Mouse (Mus musculus): Measurements from ENCODE around the gene Pla2g3. TPM values are rescaled to one million over a fixed set of nuclear protein-coding genes. Genes with fewer than 3 reads are reported as not detected.
A peak's percentile ranks its signal among the peaks of the same experiment; 100 is the strongest.

The Pla2g3 gene
- total RNA-seq, 4 experiments from 2014 or later: 0.17 to 0.59 (median 0.43) TPM

DNA sequence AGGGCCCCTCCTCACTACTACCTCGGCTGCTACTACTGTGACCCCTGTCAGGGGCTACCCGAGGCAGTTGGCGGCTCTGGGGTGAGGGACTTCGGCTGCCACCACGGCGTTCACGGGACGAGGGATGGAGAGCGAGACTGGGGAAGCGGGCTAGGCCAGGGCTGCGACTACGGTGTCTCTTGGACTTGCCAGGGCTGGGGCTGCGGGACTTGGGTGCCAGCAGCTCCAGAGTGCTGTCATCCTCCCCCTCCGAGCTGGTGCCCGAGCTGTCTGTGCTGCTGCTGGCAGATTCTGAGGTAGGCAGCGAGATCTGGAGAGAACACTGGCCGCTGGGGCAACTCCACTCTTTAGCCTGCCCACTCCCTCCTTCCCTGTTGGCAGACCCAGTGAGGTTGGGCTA, 6.8 kb downstream of the Pla2g3 start:
- no peak for DNase-seq

GRCm38 (mm10) chr11:3495496-3495895, 7.4 kb downstream of the Pla2g3 start:
- DNase-seq: no peak

DNA sequence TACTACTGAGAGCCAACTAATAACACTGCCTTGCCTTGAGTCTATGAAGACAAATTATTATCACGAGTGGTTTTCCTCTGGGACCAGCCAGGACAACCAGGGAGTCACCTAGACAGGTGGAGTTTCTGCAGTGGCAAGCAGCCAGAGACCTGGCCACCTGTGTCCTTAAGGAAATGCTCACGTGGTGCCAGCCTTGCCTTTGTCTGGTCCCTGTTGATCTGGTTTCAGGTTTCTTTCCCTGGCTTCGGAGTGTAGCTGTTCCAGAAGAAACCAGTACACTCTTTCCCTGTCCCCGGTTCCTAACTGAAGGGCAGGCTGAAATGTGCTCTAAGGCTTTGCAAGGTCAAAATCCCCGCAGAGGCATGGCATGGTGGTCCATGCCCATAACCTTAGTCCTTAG, 8.7 kb downstream of the Pla2g3 start:
- DNase-seq: no peak

GRCm38 (mm10) chr11:3497296-3497695, 9.2 kb downstream of the Pla2g3 start:
- no peak for DNase-seq

GRCm38 (mm10) chr11:3502057-3502456, 14.0 kb downstream of the Pla2g3 start:
- DNase-seq: no peak

GRCm38 (mm10) chr11:3502459-3503072, 14.5 kb downstream of the Pla2g3 start:
- no peak for DNase-seq

- no peak for DNase-seq
Observed at GRCm38 (mm10) chr11:3503755-3504693, 15.9 kb downstream of the Pla2g3 start.

- no peak for DNase-seq
Observed at GRCm38 (mm10) chr11:3508226-3508625, 20.1 kb downstream of the Pla2g3 start.

GRCm38 (mm10) chr11:3509181-3510085, 21.3 kb downstream of the Pla2g3 start:
- no peak for DNase-seq

DNA sequence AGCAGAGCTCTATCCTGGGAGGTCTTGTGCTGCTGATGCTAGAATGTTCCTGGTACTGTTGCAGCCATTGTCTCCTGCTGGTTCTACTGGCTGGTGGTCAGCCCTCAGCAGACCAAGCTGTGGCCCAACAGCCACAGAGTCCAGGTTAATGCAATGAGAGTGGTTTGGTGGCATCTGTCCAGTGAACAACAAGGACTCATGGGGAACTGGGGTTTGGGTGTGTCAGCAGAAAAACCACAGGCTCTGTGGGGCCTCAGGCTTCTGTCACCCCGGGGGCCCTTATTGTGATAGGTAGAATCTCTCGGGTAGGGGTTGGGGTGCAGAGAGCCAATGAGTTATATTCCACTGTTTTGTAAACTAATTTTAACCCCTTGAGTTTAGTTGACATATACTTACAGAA, 22.2 kb downstream of the Pla2g3 start:
- no peak for DNase-seq

- no peak for DNase-seq
Observed at GRCm38 (mm10) chr11:3513291-3513690, 25.2 kb downstream of the Pla2g3 start.

- DNase-seq: peak; percentile 77
Observed at GRCm38 (mm10) chr11:3514529-3515054, 26.5 kb downstream of the Pla2g3 start, which contains the start of gene Selenom. TSS of gene Selenom (plus strand) at chr11:3514684.

GRCm38 (mm10) chr11:3515216-3515615, 27.1 kb downstream of the Pla2g3 start:
- no peak for DNase-seq

DNA sequence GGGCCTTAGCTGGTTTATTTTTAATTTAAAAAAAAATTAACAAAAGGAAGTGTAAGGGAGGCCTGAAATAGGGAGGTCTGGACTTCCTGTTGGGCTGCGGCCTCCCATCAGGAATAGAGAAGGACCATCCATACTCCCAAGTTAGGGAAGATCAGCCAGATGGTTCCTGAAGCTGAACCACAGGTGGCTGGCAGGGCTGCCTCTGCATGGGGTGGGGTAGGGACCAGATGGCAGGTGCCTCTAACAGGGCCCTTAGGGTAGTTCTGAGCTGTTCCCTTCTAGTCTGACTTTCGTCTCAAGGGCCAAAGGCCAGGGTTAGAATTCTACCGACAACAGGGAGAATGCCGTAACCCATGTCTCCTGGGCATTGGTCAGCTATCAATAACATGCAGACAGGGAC, 27.6 kb downstream of the Pla2g3 start:
- DNase-seq: no peak

DNA sequence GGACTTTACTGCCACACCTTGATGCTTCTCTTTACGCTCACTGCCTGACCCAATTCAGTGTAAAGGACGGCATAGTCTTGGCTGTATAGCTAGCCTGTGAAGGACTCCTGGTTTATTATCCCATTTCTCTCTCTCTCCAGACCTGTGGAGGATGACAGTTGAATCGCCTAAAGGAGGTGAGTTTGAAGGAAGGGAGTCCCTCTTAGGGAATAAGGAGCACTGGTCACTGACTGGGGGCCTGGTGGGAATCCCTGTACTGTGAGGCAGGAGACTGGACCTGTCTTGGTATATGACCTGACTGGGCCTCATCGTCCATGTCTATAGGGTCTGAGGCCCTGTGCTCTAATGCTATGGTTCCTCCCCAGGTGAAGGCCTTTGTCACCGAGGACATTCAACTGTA, 28.0 kb downstream of the Pla2g3 start:
- DNase-seq: no peak

DNA sequence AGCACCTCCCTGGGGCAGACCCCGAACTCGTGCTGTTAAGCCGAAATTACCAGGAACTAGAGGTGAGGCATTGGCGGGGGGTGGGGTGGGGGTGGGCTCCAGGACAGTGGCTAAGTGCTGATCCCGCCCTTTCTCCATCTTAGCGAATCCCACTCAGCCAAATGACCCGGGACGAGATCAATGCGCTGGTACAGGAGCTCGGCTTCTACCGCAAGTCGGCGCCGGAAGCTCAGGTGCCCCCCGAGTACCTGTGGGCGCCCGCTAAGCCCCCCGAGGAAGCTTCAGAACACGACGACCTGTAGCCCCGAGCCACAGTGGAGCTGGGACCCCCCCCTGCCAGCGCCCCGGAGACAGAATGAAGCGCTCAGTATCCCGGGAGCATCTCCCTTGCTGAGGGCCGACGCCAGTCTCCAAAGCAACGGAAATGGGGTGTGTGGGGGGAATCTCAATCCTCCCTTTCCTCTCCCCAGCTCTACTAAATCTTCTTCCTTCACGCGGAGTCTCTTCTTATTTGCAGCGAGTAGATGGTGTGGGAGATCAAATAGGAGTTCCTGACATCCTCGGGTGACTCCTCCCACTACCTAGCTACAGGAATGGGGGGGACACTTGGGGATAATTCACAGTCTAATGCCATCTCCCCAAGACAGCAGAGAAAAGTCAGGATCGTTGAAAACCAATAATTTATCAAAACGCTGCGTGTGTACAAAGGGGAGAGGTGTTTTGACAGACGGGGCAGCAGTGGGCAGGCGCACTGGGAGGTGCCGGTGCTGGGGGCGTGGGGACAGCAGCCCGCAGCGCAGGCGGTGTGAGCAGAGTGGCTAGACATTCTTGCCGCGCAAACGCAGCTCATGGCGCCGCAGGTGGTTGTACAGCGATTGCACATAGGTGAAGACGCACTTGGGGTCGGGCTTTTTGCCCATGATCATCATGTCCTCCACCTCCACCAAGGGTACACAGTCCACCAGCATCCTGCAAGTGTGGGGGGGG, 29.1 kb downstream of the Pla2g3 start:
- DNase-seq: no peak

DNA sequence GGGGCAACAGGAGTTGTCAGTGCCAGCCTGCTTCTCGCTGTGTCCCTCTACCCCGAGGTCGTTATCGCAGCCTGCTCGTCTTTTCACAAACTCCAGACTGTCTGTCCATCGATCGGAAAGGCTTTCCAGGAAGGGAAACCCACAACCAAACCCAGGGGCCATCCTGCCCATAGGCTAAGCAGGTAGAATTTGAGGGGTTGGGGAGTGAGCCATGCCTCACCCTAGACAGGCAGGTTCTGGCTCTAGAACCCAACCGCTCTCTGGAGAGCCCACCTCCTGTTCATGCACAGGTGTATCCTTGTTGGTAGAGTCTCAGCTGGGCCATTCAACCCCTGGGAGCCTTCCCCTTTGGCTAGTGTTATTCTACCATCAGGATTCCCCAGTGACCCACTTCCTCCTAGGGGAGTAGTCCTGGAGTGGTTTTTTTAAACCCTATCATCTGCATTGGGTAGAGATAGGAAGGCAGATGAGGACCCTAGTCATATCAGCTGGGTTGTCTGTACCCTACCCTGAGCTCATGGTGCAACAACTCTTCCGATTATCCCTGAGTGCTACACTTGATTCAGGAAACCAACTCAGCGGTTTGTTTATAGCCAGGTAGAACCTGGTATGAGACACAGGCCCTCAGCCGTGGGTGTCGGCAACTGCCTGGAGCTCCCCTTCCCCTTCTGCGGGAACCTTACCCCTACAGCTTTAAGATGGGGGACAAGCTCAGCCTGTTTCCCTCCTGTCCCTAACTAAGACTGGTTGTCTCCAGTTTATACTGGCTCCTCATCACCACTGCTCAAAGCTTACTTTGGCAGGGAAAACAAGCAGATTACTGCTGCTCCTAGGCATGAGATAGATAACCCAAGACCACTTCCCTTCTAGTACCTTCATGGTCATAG, 30.0 kb downstream of the Pla2g3 start:
- no peak for DNase-seq

DNA sequence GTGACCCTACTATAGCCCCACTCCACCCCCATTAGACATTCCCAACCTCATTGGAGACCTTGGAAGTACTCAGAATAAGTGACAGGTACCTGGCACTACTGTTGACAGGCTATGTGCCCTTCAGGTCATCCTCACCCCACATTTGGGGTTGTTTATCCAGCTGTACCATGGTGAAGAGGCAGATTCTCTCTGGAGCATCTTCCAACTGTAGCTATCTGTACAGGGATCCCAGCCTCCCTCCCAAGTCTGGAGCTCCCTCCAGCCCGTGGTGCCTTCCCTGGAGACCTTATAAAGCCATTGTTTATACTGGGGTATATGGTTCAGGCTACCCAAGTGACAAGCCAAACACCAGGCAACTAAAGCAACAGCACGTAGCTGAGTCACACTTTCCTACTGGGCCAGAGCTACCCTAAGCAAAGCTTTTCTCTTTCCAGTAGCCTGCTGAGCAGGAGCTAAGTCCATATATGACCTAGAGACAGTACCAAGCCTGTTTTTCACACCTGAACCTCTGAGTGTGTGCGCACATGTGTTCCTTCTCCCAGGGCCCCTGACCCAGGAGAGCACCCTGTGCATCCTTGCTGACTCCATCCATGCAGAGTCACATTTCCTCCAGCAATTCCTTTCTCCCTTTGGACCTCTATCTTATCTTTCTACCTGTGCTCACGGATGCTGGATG, 31.1 kb downstream of the Pla2g3 start:
- no peak for DNase-seq

DNA sequence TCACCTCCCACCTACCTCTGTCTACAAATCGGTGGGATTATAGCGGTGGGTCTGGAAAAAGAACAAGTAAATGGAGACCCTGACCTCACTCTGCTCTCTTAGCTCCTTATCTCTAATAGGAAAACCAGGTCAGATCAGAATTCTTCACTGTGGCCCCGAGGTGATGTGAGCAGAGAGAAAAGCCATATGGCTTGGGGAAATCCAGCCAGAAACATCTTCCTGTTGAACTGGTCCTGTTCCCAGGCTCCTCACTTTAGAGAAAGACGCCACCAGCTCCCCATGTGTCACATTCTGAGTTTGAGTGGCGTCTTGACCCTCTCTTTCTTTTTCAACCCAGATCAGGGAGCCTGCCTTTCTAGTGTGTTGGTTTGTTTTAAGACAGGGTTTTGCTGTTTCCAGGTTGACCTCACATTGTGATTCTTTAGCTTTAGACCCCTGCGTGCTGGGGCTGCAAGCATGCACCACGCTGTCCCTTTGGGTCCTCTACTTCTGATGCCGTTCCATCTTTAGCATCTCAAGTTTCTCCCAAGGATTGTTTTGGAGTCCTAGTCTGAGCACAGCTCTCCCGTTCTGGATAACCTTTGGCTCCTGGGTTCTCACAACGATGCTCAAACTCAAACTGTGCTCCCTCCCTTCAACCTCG, 31.8 kb downstream of the Pla2g3 start:
- no peak for DNase-seq
